Mouse (Mus musculus): Measurements from ENCODE around the gene Cand2. TPM values are rescaled to one million over a fixed set of nuclear protein-coding genes. Genes with fewer than 3 reads are reported as not detected.

Cand2 gene
- total RNA-seq, 2 experiments from 2014 or later: 1.2 to 2.2 TPM

Other genes starting within 250 kb of the Cand2 start
- 9.4 and 16.0 TPM in 2 replicates for gene Tsen2, start 229.9 kb upstream of the Cand2 start, total RNA-seq (2014; fragmentation: Nextera tagmentation)
- 23.1 and 24.3 TPM in 2 replicates for gene Tsen2, start 229.9 kb upstream of the Cand2 start, total RNA-seq (2017)
- not detected in 2 replicates for gene Mkrn2os, start 182.0 kb upstream of the Cand2 start, total RNA-seq (2014; fragmentation: Nextera tagmentation)
- not detected in 2 replicates for gene Mkrn2os, start 182.0 kb upstream of the Cand2 start, total RNA-seq (2017)
- 17.5 and 20.1 TPM in 2 replicates for gene Mkrn2, start 172.6 kb upstream of the Cand2 start, total RNA-seq (2014; fragmentation: Nextera tagmentation)
- 18.8 and 32.8 TPM in 2 replicates for gene Mkrn2, start 172.6 kb upstream of the Cand2 start, total RNA-seq (2017)
- 116 and 120 TPM in 2 replicates for gene Raf1, start 97.9 kb upstream of the Cand2 start, total RNA-seq (2014; fragmentation: Nextera tagmentation)
- 60.2 and 65.5 TPM in 2 replicates for gene Raf1, start 97.9 kb upstream of the Cand2 start, total RNA-seq (2017)
- gene Tmem40, start 12.1 kb upstream of the Cand2 start, total RNA-seq (2014; fragmentation: Nextera tagmentation): 11.4 and 12.3 TPM in 2 replicates
- gene Tmem40, start 12.1 kb upstream of the Cand2 start, total RNA-seq (2017): 17.4 and 25.3 TPM in 2 replicates
- gene Rpl32, start 34.2 kb downstream of the Cand2 start, total RNA-seq (2014; fragmentation: Nextera tagmentation): 4,964 and 5,314 TPM in 2 replicates
- 4,316 and 4,490 TPM in 2 replicates for gene Rpl32, start 34.2 kb downstream of the Cand2 start, total RNA-seq (2017)
- not detected in 2 replicates for gene Efcab12, start 63.9 kb downstream of the Cand2 start, total RNA-seq (2014; fragmentation: Nextera tagmentation)
- 0.21 and 0.26 TPM in 2 replicates for gene Efcab12, start 63.9 kb downstream of the Cand2 start, total RNA-seq (2017)
- 25.2 and 31.1 TPM in 2 replicates for gene Mbd4, start 78.8 kb downstream of the Cand2 start, total RNA-seq (2014; fragmentation: Nextera tagmentation)
- gene Mbd4, start 78.8 kb downstream of the Cand2 start, total RNA-seq (2017): 16.5 and 22.9 TPM in 2 replicates
- 4.0 and 7.1 TPM in 2 replicates for gene Ift122, start 78.9 kb downstream of the Cand2 start, total RNA-seq (2014; fragmentation: Nextera tagmentation)
- gene Ift122, start 78.9 kb downstream of the Cand2 start, total RNA-seq (2017): 4.6 and 5.7 TPM in 2 replicates
- not detected in 2 replicates for gene Rho, start 157.2 kb downstream of the Cand2 start, total RNA-seq (2014; fragmentation: Nextera tagmentation)
- gene Rho, start 157.2 kb downstream of the Cand2 start, total RNA-seq (2017): not detected in 2 replicates
- not detected in 2 replicates for gene H1foo, start 170.4 kb downstream of the Cand2 start, total RNA-seq (2014; fragmentation: Nextera tagmentation)
- gene H1foo, start 170.4 kb downstream of the Cand2 start, total RNA-seq (2017): not detected in 2 replicates
- 29.1 and 38.2 TPM in 2 replicates for gene Plxnd1, start 220.5 kb downstream of the Cand2 start, total RNA-seq (2014; fragmentation: Nextera tagmentation)
- 43.3 and 46.6 TPM in 2 replicates for gene Plxnd1, start 220.5 kb downstream of the Cand2 start, total RNA-seq (2017)

Measured in granulocyte monocyte progenitor cell, adult 5-6 weeks (primary cell).